Mouse (Mus musculus): ENCODE data around the gene Man2b2. TPM values are rescaled to one million over a fixed set of nuclear protein-coding genes. Genes with fewer than 3 reads are reported as not detected.

Man2b2 gene
- polyA plus RNA-seq (2012; rRNA removed; ENCODE audit: low replicate concordance) = 87.5 and 121 TPM in 2 replicates

DNA sequence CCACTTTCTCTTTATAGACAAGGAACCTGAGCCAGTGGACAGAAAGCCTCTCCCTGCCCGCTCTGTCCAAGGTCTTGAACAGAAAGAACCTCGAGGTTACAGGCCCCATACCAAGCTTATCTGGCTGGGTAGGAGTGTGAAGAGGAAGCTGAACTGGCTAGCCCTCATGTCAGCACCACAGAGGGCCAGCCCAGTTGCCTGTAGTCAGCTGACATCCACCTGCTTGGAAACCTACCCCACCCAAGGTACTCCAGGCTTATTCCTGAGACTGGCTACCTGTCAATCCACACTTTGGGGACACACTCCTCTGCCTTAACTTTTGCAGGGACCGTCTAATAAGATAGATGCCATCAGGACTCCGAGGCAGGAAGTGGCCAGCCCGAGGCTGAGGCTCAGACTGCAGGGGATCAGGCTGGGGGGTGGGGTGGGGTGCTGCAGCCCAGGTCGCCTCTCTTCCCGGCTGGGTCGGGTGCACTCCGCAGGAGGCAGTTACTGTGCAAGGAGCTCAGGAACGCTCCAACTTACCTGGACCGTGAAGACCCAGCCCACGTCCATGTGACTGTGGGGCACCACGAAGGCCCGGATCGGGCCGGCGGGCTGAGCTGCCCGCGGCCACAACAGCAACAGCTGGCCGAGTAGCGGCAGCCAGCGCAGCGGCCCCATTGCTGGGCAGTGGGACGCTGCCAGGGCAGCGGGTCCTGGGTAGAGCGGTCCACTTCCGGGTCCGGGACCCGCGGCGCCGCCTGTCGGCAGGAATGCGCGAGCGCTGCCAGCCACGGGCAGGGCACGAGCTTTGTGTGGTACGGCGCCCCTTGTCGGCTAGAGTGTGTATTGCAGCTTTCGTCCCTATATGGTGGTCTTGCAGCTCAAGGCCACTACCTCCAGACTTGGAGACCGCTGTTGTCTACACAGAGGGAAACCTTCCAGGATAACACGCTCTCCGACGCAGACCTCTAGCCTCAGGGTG, at the start of gene Man2b2:
TSS of gene Man2b2 (minus strand) at position 741 of the 967 bp plus-strand sequence.

GRCm38 (mm10) chr5:36868266-36869090, 38.0 kb upstream of the Man2b2 start, which contains the start of gene Ppp2r2c:
Gene Ppp2r2c, plus strand, starts transcription at chr5:36868513.

DNA sequence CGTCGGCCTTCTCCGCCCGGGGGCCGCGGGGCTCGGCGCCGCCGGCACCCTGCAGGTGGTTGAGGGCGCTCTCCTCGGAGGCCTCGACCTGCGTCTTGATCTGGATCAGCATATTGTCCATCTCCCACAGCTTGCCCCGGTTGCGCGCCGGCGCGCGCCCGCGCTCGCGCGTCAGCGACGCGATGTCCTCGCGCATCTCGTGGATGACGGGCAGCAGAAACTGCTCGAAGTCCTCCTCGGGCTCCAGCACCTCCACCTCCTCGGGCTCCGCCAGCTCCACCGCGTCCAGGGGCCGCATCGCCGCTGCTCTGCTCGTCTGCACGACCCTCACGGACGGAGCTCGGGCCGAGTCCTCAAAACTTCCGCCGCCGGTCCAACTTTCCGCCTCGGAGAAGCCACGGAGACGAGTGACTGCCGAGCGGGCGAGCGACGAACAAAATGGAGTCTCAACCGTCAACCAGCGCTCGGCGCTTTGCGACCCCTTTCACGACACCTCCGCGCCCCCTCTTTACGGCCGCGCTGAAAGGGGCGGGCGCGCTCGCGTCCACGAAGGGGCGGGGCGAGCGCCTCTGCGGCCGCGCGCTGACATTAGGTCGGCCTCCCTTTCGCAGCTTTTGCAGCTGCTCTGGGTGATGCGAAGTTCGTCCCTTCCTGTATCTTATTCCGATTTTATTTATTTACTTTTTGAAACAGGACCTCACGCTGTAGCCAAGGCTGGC, 34.0 kb downstream of the Man2b2 start, which contains the start of gene Mrfap1:
TSS of gene Mrfap1 (minus strand) at position 477 of the 719 bp plus-strand sequence.

Other genes with a start within 250 kb of the Man2b2 start
- 26.9 and 53.4 TPM in 2 replicates for gene Tbc1d14, start 237.4 kb downstream of the Man2b2 start, polyA plus RNA-seq (2012; rRNA removed; ENCODE audit: low replicate concordance)
- 24.3 and 47.9 TPM in 2 replicates for gene D5Ertd579e, start 134.6 kb downstream of the Man2b2 start, polyA plus RNA-seq (2012; rRNA removed; ENCODE audit: low replicate concordance)
- 15.6 and 41.4 TPM in 2 replicates for gene Bloc1s4, start 82.0 kb downstream of the Man2b2 start, polyA plus RNA-seq (2012; rRNA removed; ENCODE audit: low replicate concordance)
- gene Mrfap1, start 33.9 kb downstream of the Man2b2 start, polyA plus RNA-seq (2012; rRNA removed; ENCODE audit: low replicate concordance) = 76.1 and 126 TPM in 2 replicates
- 0.42 and 1.0 TPM in 2 replicates for gene Ppp2r2c, start 37.9 kb upstream of the Man2b2 start, polyA plus RNA-seq (2012; rRNA removed; ENCODE audit: low replicate concordance)
- 15.2 and 17.2 TPM in 2 replicates for gene Wfs1, start 158.6 kb upstream of the Man2b2 start, polyA plus RNA-seq (2012; rRNA removed; ENCODE audit: low replicate concordance)